Mouse (Mus musculus) neural tube, embryonic 11.5 days (tissue): ENCODE data around the gene Kifc3. TPM values are rescaled to one million over a fixed set of nuclear protein-coding genes. Genes with fewer than 3 reads are reported as not detected.

Experiments
- ATAC-seq: fragments of 200-750 bp; cut with Nextera tagmentation; 2 replicates; pipeline ENCODE4 v1.8.0; 2017; ENCODE audit warnings: moderate number of reproducible peaks, mild to moderate bottlenecking, moderate TSS enrichment, moderate library complexity; ENCODE audit not compliant: insufficient read depth, low FRiP score, low TSS enrichment
- DNase-seq: peaks from one replicate; pipeline ENCODE4 v3.0.0-alpha.2; 2015; ENCODE audit warnings: low spot score
- H3K27ac ChIP-seq: fragments of 300-500 bp; sonication (generic); 2 replicates; pipeline ENCODE4 v1.5.1; 2014; ENCODE audit warnings: low read depth, mild to moderate bottlenecking, low read length
- H3K27me3 ChIP-seq: fragments of 300-500 bp; sonication (generic); 2 replicates; pipeline ENCODE4 v1.6.1; 2014; ENCODE audit warnings: mild to moderate bottlenecking, low read length, mixed read lengths; ENCODE audit not compliant: control insufficient read depth, insufficient read depth
- H3K36me3 ChIP-seq: fragments of 300-500 bp; sonication (generic); 2 replicates; pipeline ENCODE4 v1.6.1; 2014; ENCODE audit warnings: mild to moderate bottlenecking, low read length, moderate library complexity, mixed read lengths; ENCODE audit not compliant: control insufficient read depth, insufficient read depth
- H3K4me1 ChIP-seq: fragments of 300-500 bp; sonication (generic); 2 replicates; pipeline ENCODE4 v1.6.1; 2014; ENCODE audit warnings: low read length, mixed read lengths; ENCODE audit not compliant: control insufficient read depth, insufficient read depth
- H3K4me2 ChIP-seq: fragments of 300-500 bp; sonication (generic); 2 replicates; pipeline ENCODE4 v1.6.1; 2014; ENCODE audit warnings: low read depth, mild to moderate bottlenecking, moderate library complexity
- H3K4me3 ChIP-seq: fragments of 300-500 bp; sonication (generic); 2 replicates; pipeline ENCODE4 v1.5.1; 2014; ENCODE audit warnings: low read depth, low read length
- H3K9ac ChIP-seq: fragments of 300-500 bp; sonication (generic); 2 replicates; pipeline ENCODE4 v1.6.1; 2014; ENCODE audit warnings: mild to moderate bottlenecking, low read length
- H3K9me3 ChIP-seq: fragments of 300-500 bp; sonication (generic); 2 replicates; pipeline ENCODE4 v1.6.1; 2016; ENCODE audit warnings: low read length; ENCODE audit not compliant: control insufficient read depth
- WGBS: fragments of 180-500 bp; shearing (Covaris S2); extraction: QIAGEN DNeasy Blood & Tissue Kit; methylation state at CpG from one replicate; pipeline ENCODE4 v1.1.7; 2014; 5-methylcytosine and 5-hydroxymethylcytosine counted together
- polyA plus RNA-seq: library from polyadenylated mRNA; unstranded; fragments of >200 nt; fragmentation: Nextera tagmentation; extraction: Ambion mirVana; gene quantifications from 2 replicates; pipeline ENCODE4 v1.2.1, GENCODE M21; 2014

Kifc3 gene
- polyA plus RNA-seq, 1 experiment from 2014 or later = 7.4 TPM

DNA sequence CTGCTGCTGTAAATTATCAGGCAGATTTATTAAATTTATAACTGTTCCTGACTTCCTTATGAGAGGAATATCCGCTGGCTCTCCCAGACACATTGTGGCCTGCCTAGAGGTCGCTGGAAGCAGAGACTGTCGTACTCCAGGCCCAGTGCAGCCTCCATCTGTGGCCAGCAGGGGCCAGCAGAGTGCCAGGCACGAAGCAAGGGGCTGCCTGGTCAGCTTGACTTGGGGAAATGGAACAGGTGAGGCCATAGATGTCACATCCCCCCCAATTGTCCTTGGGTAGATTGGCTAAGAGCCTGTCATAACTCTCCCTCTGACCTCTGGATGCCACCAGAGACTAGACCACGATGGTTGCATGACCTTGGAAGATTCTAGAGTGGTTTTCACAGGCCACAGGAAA, 103.6 kb downstream of the Kifc3 start:
- no peak overlapping the region for H3K9ac ChIP-seq
- ATAC-seq (no peak), DNase-seq (peak; percentile 71)
- 28% methylated on average over 5 of the region's 5 CpGs for WGBS
- no peaks in the 10 kb centered on the region for H3K9me3 ChIP-seq
- no peak overlapping the region for H3K27ac ChIP-seq
- no peaks in the 10 kb centered on the region for H3K4me1 ChIP-seq
- no peak overlapping the region for H3K4me2 ChIP-seq
- H3K36me3 ChIP-seq = peaks cover 11% of the 10 kb centered on the region; the same call in 1 of the 2 replicates
- no peaks in the 10 kb centered on the region for H3K27me3 ChIP-seq
- H3K4me3 ChIP-seq = no peak overlapping the region

DNA sequence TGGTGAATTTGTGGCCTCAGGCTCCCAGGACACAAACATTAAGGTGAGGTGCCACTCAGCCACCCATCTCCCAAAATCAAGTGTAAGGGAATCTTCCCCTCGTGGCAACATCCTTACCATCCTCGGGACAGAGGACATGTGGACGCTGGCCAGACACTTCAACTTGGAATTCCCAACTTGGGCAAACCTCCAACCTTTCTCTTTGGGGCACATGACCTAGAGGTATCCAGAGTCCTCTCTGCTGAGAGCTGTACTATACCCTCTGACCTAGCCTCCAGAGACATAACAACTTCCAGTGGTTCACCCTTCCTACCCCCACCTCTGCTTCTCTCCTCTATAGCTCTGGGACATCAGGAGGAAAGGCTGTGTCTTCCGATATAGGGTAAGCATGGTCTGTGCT, 109.0 kb downstream of the Kifc3 start:
- Histone ChIP-seq H3K27me3 (no peaks in the 10 kb centered on the region), H3K9me3 (no peaks in the 10 kb centered on the region), H3K4me2 (no peak overlapping the region), H3K27ac (no peak overlapping the region), H3K4me1 (no peaks in the 10 kb centered on the region), H3K4me3 (no peak overlapping the region), H3K36me3 (peaks cover 8% of the 10 kb centered on the region), H3K9ac (no peak overlapping the region)
- DNase-seq (no peak), ATAC-seq (no peak)
- WGBS = 98% methylated on average over 4 of the region's 4 CpGs

DNA sequence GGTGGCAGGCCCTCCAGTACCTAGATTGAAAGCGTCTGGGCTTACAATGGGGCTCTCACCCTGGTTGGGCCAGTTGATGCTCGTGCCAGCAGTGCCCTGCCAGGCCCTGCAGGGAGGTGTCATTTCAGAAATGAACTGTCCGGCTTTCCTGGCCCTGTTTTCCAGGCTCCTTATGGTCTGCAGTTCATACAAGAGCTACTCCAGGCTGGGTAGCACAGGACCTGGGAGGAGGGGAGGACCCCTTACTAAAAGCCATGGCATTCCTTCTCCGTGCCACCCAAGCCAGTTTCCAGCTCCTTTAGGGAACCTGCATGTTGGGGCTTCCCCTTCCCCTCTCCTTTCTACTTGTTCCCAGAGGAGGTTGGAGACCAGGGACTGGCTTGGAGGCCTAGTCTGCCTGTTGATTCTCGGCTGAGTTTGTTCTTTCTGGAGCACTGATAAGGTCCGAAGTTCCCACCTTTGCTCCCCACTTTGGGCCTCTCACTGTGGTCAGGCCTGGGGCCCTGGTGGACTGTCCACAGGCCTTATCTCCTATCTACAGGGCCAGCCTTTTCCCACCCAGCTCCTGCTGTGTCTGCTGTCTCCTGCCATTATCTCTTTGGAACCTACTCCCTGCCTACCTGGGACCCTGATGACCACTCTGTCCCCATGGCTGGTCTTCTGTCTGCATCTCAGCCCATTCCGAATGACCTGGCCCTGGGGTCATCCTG, 117.0 kb downstream of the Kifc3 start:
- Histone ChIP-seq H3K27ac (no peak overlapping the region), H3K4me2 (no peak overlapping the region), H3K4me1 (peaks cover 8% of the 10 kb centered on the region; the same call in 1 of the 2 replicates), H3K9ac (no peak overlapping the region), H3K4me3 (no peak overlapping the region), H3K9me3 (no peaks in the 10 kb centered on the region), H3K36me3 (peaks cover 2% of the 10 kb centered on the region; the same call in 1 of the 2 replicates), H3K27me3 (no peaks in the 10 kb centered on the region)
- no peak for ATAC-seq
- WGBS = 91% methylated on average over 7 of the region's 7 CpGs
- DNase-seq = no peak

DNA sequence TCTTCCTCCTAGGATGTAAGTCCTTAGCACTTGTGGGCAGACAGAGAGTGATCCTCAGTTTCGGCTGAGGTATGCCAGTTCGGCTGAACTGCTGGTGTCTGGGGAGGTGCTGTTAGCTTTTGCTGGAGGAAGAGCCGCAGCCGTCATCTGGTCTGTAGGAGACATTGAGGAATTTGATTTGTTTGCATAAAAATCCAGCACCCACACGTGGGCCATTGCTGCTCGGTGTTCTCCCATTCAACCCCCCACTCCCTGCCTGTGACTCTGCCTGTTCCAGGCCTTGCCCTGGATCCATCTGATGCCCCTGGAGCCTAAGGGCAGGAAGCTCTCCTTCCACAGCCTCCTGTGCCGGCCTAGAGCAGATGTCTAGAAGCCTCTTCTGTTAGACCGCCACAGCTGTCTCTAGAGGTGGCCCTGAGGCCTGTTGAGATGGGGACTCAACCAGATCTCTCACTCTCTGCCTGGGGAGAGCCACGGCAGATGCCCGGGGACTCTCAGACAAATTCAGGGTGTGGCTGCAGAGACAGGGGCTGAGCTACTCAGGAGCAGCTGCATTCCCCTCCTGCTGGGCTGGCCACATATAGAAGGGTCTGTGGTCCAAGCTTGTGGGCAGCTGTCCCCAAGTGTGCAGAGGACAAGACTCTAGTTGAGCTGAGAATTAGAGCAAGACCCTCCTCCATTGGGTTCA, 117.7 kb downstream of the Kifc3 start:
- Histone ChIP-seq H3K9me3 (no peaks in the 10 kb centered on the region), H3K4me1 (peaks cover 8% of the 10 kb centered on the region; the same call in 1 of the 2 replicates), H3K27ac (no peak overlapping the region), H3K4me3 (no peak overlapping the region), H3K27me3 (no peaks in the 10 kb centered on the region), H3K4me2 (no peak overlapping the region), H3K9ac (no peak overlapping the region), H3K36me3 (0 out of 2 replicates have a peak, but pooled peaks cover 1% of the 10 kb centered on the region)
- DNase-seq = no peak
- 85% methylated on average over 10 of the region's 10 CpGs for WGBS
- no peak for ATAC-seq

DNA sequence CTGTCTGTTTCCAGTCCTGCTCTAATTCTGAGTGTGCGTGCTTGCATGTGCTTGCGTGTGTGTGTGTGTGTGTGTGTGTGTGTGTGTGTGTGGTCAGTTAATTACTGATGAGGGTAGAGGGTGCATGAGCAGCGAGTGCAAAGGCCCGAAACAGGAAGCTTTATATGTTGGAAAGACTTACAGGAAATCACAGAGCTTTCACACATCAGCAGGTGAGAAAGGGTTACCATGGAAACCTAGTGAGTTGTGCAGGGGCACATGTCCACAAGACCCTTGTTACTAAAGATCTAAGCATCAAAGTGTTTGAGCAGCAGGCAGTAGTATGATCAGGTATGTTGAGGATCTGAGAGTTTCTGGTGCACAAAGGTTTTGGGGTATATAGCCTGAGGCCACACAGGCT, 118.4 kb downstream of the Kifc3 start:
- H3K4me1 ChIP-seq = peaks cover 8% of the 10 kb centered on the region; the same call in 1 of the 2 replicates
- WGBS = 85% methylated on average over 4 of the region's 4 CpGs
- H3K4me2 ChIP-seq = no peak overlapping the region
- no peaks in the 10 kb centered on the region for H3K9me3 ChIP-seq
- H3K9ac ChIP-seq = no peak overlapping the region
- H3K27ac ChIP-seq = no peak overlapping the region
- no peak for DNase-seq
- ATAC-seq = no peak
- H3K27me3 ChIP-seq = no peaks in the 10 kb centered on the region
- no peaks in the 10 kb centered on the region for H3K36me3 ChIP-seq
- no peak overlapping the region for H3K4me3 ChIP-seq

DNA sequence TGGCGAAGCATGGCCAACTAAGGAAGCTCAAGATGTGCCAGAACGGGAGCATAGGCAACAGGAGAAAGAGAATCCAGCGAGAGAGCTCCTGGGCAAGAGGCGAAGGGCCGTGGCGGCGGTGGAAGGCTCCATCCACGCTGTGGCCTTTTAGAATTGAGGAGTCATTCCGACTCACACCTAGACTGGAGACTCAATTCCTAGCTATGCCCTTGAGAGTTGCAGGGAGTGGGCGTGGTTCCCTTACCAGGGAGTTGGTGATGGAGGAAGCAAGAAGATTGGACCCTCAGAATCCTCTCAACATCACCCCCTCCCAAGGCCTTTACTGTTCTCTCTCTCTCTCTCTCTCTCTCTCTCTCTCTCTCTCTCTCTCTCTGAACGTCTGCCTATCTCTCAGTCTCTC, 121.0 kb downstream of the Kifc3 start:
- Histone ChIP-seq H3K9ac (peak overlapping the region; percentile 83), H3K4me2 (peak overlapping the region; percentile 89), H3K4me1 (peaks cover 8% of the 10 kb centered on the region; the same call in 1 of the 2 replicates), H3K9me3 (no peaks in the 10 kb centered on the region; the same call in 1 of the 2 replicates), H3K36me3 (no peaks in the 10 kb centered on the region), H3K27me3 (no peaks in the 10 kb centered on the region), H3K27ac (peak overlapping the region; percentile 42; the same call in 1 of the 2 replicates), H3K4me3 (peak overlapping the region; percentile 71)
- DNase-seq = peak; percentile 18
- no peak for ATAC-seq
- WGBS = 14% methylated on average over 11 of the region's 11 CpGs

DNA sequence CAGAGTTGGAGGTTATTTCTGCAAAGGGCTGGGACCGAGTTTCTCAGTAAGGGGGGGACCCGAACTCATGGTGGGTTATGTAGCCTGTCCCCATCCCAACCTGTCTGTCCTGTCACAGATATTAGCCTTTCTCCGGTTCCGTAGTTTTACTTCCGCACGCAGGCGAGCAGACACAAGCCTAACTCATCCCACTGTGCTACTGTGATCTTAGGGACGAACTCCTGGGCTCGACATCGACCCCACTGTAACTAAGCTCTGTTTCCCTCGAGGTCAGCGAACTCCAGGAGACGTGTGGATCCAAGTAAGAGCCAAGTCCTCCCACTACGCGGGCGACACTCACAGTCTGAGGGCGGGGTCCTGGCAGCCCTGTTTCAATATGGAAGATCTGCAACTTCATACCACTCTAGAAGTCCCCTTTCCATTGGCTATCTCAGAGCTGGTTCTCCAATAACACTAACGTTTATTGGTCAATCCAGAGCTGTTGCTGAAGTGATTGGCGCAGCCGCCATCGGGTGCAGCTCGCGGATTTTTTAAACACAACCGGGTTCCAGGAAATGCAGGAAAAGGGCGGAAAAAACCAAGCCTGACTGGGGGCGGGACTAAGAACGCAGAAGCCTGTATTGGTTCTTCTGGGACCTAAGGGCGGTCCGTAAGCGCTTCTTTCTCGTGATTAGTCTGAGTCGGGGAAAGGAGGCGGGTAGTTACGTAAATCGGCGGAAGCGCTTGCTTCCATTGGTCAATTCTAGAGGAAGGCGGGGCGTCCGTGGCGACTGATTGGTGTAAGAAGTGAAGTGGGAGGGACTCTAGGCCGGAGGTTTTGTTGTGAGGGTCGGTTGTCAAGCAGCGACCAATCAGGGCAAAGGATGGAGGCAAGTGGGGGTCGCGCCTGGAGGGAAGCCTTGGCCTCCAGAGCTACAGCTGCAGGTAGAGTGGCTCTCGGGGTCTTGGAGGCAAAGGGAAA, 122.0 kb downstream of the Kifc3 start, which contains the start of gene Katnb1:
Gene Katnb1 (plus strand): TSS at position 806 of the 961 bp plus-strand sequence.
- Histone ChIP-seq H3K9me3 (no peaks in the 10 kb centered on the region; the same call in 1 of the 2 replicates), H3K9ac (peak within 1 kb of the TSS; percentile 83)
- ATAC-seq = peak; percentile 97

DNA sequence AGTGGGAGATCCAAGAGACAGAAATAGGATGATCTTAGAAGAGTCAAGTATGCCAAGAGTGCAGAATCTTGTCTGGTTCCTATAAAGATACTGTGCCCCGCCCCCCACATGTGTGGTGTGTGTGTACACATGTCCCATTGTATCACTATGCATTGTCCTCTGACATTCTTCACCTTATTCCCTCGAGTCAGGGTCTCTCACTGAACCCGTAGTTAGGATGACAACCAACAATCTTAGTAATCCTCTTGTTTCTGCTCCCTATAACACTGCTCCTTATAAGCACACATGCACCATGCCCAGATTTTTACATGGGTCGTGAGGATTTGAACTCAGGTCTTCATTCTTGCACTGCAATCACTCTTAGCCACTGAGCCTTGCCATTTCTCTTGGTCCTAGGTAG, 123.3 kb downstream of the Kifc3 start:
- 85% methylated on average over 4 of the region's 4 CpGs for WGBS
- ATAC-seq (no peak), DNase-seq (no peak)
- Histone ChIP-seq H3K9ac (no peak overlapping the region), H3K27ac (no peak overlapping the region), H3K4me2 (no peak overlapping the region), H3K36me3 (no peaks in the 10 kb centered on the region), H3K4me3 (no peak overlapping the region), H3K27me3 (no peaks in the 10 kb centered on the region), H3K9me3 (no peaks in the 10 kb centered on the region; the same call in 1 of the 2 replicates), H3K4me1 (peaks cover 8% of the 10 kb centered on the region; the same call in 1 of the 2 replicates)

More for the DNA sequence above, 122.0 kb downstream of the Kifc3 start, which contains the start of gene Katnb1:
- peaks cover 8% of the 10 kb centered on the region; the same call in 1 of the 2 replicates for H3K4me1 ChIP-seq
- H3K36me3 ChIP-seq = no peaks in the 10 kb centered on the region
- H3K27me3 ChIP-seq = no peaks in the 10 kb centered on the region
- H3K27ac ChIP-seq = peak within 1 kb of the TSS; percentile 42; the same call in 1 of the 2 replicates
- H3K4me3 ChIP-seq = peak within 1 kb of the TSS; percentile 71
- under 1% methylated on average over 47 of the region's 47 CpGs for WGBS
- DNase-seq = peak; percentile 98
- peak within 1 kb of the TSS; percentile 89 for H3K4me2 ChIP-seq
